Mouse (Mus musculus) lung, embryonic 16.5 days (tissue): Measurements from ENCODE around the gene Ak5. TPM values are rescaled to one million over a fixed set of nuclear protein-coding genes. Genes with fewer than 3 reads are reported as not detected.

ENCODE experiments used
- ATAC-seq: fragments of 200-750 bp; cut with Nextera tagmentation; 2 replicates; pipeline ENCODE4 v1.8.0; 2017; ENCODE audit warnings: low read depth, mild to moderate bottlenecking, moderate library complexity
- H3K27ac ChIP-seq: fragments of 300-500 bp; sonication (generic); 2 replicates; pipeline ENCODE4 v1.5.1; 2014; ENCODE audit warnings: mild to moderate bottlenecking, control low read depth, low read length
- H3K27me3 ChIP-seq: fragments of 300-500 bp; sonication (generic); 2 replicates; pipeline ENCODE4 v1.6.1; 2014; ENCODE audit warnings: low read depth, low read length, mixed read lengths; ENCODE audit not compliant: control insufficient read depth, insufficient read depth
- H3K36me3 ChIP-seq: fragments of 300-500 bp; sonication (generic); 2 replicates; pipeline ENCODE4 v1.6.1; 2014; ENCODE audit warnings: low read length; ENCODE audit not compliant: control insufficient read depth, insufficient read depth
- H3K4me1 ChIP-seq: fragments of 300-500 bp; sonication (generic); replicated peaks from 2 replicates; pipeline ENCODE4 v1.6.1; 2014; ENCODE audit warnings: low read length, mixed read lengths; ENCODE audit not compliant: control insufficient read depth, insufficient read depth
- H3K4me2 ChIP-seq: fragments of 300-500 bp; sonication (generic); 2 replicates; pipeline ENCODE4 v1.6.1; 2014; ENCODE audit warnings: low read depth, low read length, control low read depth
- H3K4me3 ChIP-seq: fragments of 300-500 bp; sonication (generic); 2 replicates; pipeline ENCODE4 v1.5.1; 2014; ENCODE audit warnings: mild to moderate bottlenecking, low read length, control low read depth
- H3K9ac ChIP-seq: fragments of 300-500 bp; sonication (generic); 2 replicates; pipeline ENCODE4 v1.6.1; 2014; ENCODE audit warnings: low read length, control low read depth
- H3K9me3 ChIP-seq: fragments of 300-500 bp; sonication (generic); 2 replicates; pipeline ENCODE4 v1.6.1; 2016; ENCODE audit warnings: low read length; ENCODE audit not compliant: control insufficient read depth
- WGBS: fragments of 180-500 bp; shearing (Covaris S2); extraction: QIAGEN DNeasy Blood & Tissue Kit; methylation state at CpG from one replicate; pipeline ENCODE4 v1.1.7; 2014; 5-methylcytosine and 5-hydroxymethylcytosine counted together
- polyA plus RNA-seq: library from polyadenylated mRNA; unstranded; fragments of >200 nt; fragmentation: Nextera tagmentation; extraction: Ambion mirVana; gene quantifications from 2 replicates; pipeline ENCODE4 v1.2.1, GENCODE M21; 2015

The Ak5 gene
- polyA plus RNA-seq, 1 experiment from 2014 or later, result 2.3 TPM

- peaks cover 5% of the 10 kb centered on the region for H3K4me1 ChIP-seq
- H3K4me3 ChIP-seq, result peak overlapping the region; percentile 52
- ATAC-seq, result peak; percentile 10; the same call in 1 of the 2 replicates
- WGBS, result 2% methylated on average over 16 of the region's 16 CpGs
- H3K9me3 ChIP-seq, result no peaks in the 10 kb centered on the region
- no peaks in the 10 kb centered on the region for H3K36me3 ChIP-seq
- H3K27me3 ChIP-seq, result peaks cover 24% of the 10 kb centered on the region
- no peak overlapping the region; the same call in 1 of the 2 replicates for H3K9ac ChIP-seq
- H3K4me2 ChIP-seq, result peak overlapping the region; percentile 95
- H3K27ac ChIP-seq, result no peak overlapping the region
Observed at GRCm38 (mm10) chr3:152666991-152667355, 1.2 kb downstream of the Ak5 start.

GRCm38 (mm10) chr3:152658592-152658991 is 9.6 kb downstream of the Ak5 start:
- H3K9me3 ChIP-seq, result no peaks in the 10 kb centered on the region; the same call in 1 of the 2 replicates
- no peak overlapping the region for H3K4me2 ChIP-seq
- no peaks in the 10 kb centered on the region for H3K36me3 ChIP-seq
- no peak overlapping the region for H3K9ac ChIP-seq
- ATAC-seq, result no peak
- H3K4me1 ChIP-seq, result no peaks in the 10 kb centered on the region
- no peak overlapping the region for H3K27ac ChIP-seq
- WGBS, result 81% methylated on average over 2 of the region's 2 CpGs
- H3K27me3 ChIP-seq, result no peaks in the 10 kb centered on the region
- H3K4me3 ChIP-seq, result no peak overlapping the region

- Histone ChIP-seq H3K9me3 (no peaks in the 10 kb centered on the region), H3K4me2 (no peak overlapping the region), H3K4me1 (no peaks in the 10 kb centered on the region), H3K27me3 (no peaks in the 10 kb centered on the region), H3K4me3 (no peak overlapping the region), H3K9ac (no peak overlapping the region), H3K36me3 (no peaks in the 10 kb centered on the region), H3K27ac (no peak overlapping the region)
- 76% methylated on average over 2 of the region's 2 CpGs for WGBS
- ATAC-seq, result no peak
Observed at GRCm38 (mm10) chr3:152651991-152652390, 16.2 kb downstream of the Ak5 start.

- Histone ChIP-seq H3K27ac (no peak overlapping the region), H3K9ac (no peak overlapping the region), H3K4me3 (no peak overlapping the region), H3K9me3 (no peaks in the 10 kb centered on the region), H3K4me1 (no peaks in the 10 kb centered on the region), H3K4me2 (no peak overlapping the region), H3K36me3 (no peaks in the 10 kb centered on the region), H3K27me3 (no peaks in the 10 kb centered on the region)
- 87% methylated on average over 5 of the region's 5 CpGs for WGBS
- no peak for ATAC-seq
Observed at GRCm38 (mm10) chr3:152644610-152645009, 23.6 kb downstream of the Ak5 start.

GRCm38 (mm10) chr3:152625061-152625820 is 42.9 kb downstream of the Ak5 start:
- no peak overlapping the region for H3K27ac ChIP-seq
- H3K9me3 ChIP-seq, result no peaks in the 10 kb centered on the region
- H3K4me2 ChIP-seq, result no peak overlapping the region
- H3K36me3 ChIP-seq, result no peaks in the 10 kb centered on the region
- ATAC-seq, result no peak
- H3K9ac ChIP-seq, result no peak overlapping the region
- no peaks in the 10 kb centered on the region for H3K4me1 ChIP-seq
- WGBS, result 78% methylated on average over 10 of the region's 10 CpGs
- H3K27me3 ChIP-seq, result no peaks in the 10 kb centered on the region
- no peak overlapping the region for H3K4me3 ChIP-seq

- no peak overlapping the region for H3K9ac ChIP-seq
- H3K4me1 ChIP-seq, result no peaks in the 10 kb centered on the region
- no peak overlapping the region for H3K4me2 ChIP-seq
- no peaks in the 10 kb centered on the region for H3K36me3 ChIP-seq
- no peak for ATAC-seq
- WGBS, result 63% methylated on average over 11 of the region's 11 CpGs
- H3K27ac ChIP-seq, result no peak overlapping the region
- no peak overlapping the region for H3K4me3 ChIP-seq
- H3K27me3 ChIP-seq, result no peaks in the 10 kb centered on the region
- H3K9me3 ChIP-seq, result no peaks in the 10 kb centered on the region
Observed at GRCm38 (mm10) chr3:152620534-152620933, 47.6 kb downstream of the Ak5 start.

GRCm38 (mm10) chr3:152620058-152620457 is 48.1 kb downstream of the Ak5 start:
- no peaks in the 10 kb centered on the region for H3K27me3 ChIP-seq
- H3K9ac ChIP-seq, result no peak overlapping the region
- no peak overlapping the region for H3K27ac ChIP-seq
- 81% methylated on average over 11 of the region's 11 CpGs for WGBS
- ATAC-seq, result no peak
- H3K36me3 ChIP-seq, result no peaks in the 10 kb centered on the region
- no peaks in the 10 kb centered on the region for H3K9me3 ChIP-seq
- H3K4me1 ChIP-seq, result no peaks in the 10 kb centered on the region
- H3K4me2 ChIP-seq, result no peak overlapping the region
- no peak overlapping the region for H3K4me3 ChIP-seq

- H3K4me3 ChIP-seq, result no peak overlapping the region
- no peaks in the 10 kb centered on the region for H3K9me3 ChIP-seq
- H3K36me3 ChIP-seq, result no peaks in the 10 kb centered on the region
- H3K27ac ChIP-seq, result no peak overlapping the region
- ATAC-seq, result no peak
- H3K27me3 ChIP-seq, result no peaks in the 10 kb centered on the region
- H3K4me1 ChIP-seq, result no peaks in the 10 kb centered on the region
- H3K9ac ChIP-seq, result no peak overlapping the region
- H3K4me2 ChIP-seq, result no peak overlapping the region
- WGBS, result 75% methylated on average over 5 of the region's 5 CpGs
Observed at GRCm38 (mm10) chr3:152609076-152609475, 59.1 kb downstream of the Ak5 start.

GRCm38 (mm10) chr3:152605849-152606248 is 62.3 kb downstream of the Ak5 start:
- H3K27me3 ChIP-seq, result no peaks in the 10 kb centered on the region
- H3K9me3 ChIP-seq, result no peaks in the 10 kb centered on the region
- no peak overlapping the region for H3K27ac ChIP-seq
- no peak overlapping the region for H3K9ac ChIP-seq
- H3K36me3 ChIP-seq, result no peaks in the 10 kb centered on the region
- H3K4me2 ChIP-seq, result no peak overlapping the region
- H3K4me3 ChIP-seq, result no peak overlapping the region
- no peaks in the 10 kb centered on the region for H3K4me1 ChIP-seq
- WGBS, result 70% methylated on average over 11 of the region's 11 CpGs
- ATAC-seq, result no peak
